Comparison of ENCODE assay signal across 38 mouse cellular contexts in the genomic region with DNA sequence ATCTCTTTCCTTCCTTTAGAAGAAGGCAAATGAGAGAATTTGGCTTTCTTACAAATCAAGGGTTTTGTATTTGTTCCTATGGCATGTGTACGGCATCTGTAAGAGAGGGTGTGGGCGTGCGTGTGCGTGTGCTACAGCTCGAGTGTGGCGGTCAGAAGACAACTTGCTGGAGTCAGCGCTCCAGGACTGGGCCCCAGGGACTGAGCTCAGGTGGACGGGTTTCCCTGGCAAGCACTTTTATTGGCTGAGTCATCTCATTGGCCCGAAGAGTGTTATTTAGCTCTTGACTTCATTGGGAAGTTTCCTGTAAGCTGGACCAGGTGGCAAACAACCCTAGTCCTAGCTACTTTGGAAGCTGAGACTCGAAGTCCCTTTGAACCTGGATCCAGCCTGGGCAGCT. TPM values are rescaled to one million over a fixed set of nuclear protein-coding genes. Genes with fewer than 3 reads are reported as not detected.
A peak's percentile ranks its signal among the peaks of the same experiment; 100 is the strongest.
DNase-seq lines count a peak whose midpoint lies in the region; ATAC-seq and TF ChIP-seq lines count a peak whose summit lies in the region.
"Had no signal": no experiment of that assay in that cellular context is flagged by ENCODE, and none has a peak within 500 bp of the region (broad histone marks: within the 10 kb centered on the region; RNA-seq: fewer than 3 reads in every experiment).

No protein-coding gene starts in this region.

- H3K4me2 ChIP-seq in limb, embryonic 14.5 days (replicated peaks; ENCODE audit: low read depth, low read length, severe bottlenecking), result peak overlapping the region; percentile 29
- H3K4me2 ChIP-seq: embryonic facial prominence, embryonic 13.5 days; forebrain, embryonic 12.5 days; heart, embryonic 12.5 days; hindbrain, embryonic 13.5 days; liver, embryonic 15.5 days; lung, embryonic 14.5 days; midbrain, embryonic 13.5 days; neural tube, embryonic 15.5 days; stomach, embryonic 15.5 days had no signal

- H3K36me3 ChIP-seq in limb, embryonic 14.5 days (ENCODE audit: control insufficient read depth, insufficient read depth, low read length), result no peaks in the 10 kb centered on the region
- H3K36me3 ChIP-seq: embryonic facial prominence, embryonic 13.5 days; forebrain, embryonic 12.5 days; heart, embryonic 12.5 days; hindbrain, embryonic 13.5 days; liver, embryonic 15.5 days; midbrain, embryonic 13.5 days; neural tube, embryonic 15.5 days; stomach, embryonic 15.5 days had no signal

- intact Hi-C loops in gastrocnemius, adult 2 months (cut with DNase I), result no loop called here
- intact Hi-C loops in gastrocnemius, postnatal 14 days (cut with DNase I; ENCODE audit: low total_unique reads), result no loop called here
- intact Hi-C loops in left cerebral cortex, adult 2 months (cut with DNase I), result no loop called here
- intact Hi-C loops in left cerebral cortex, postnatal 4 days (cut with DNase I), result no loop called here

- DNase-seq in gastrocnemius, adult 2 months, result no peak
- no peak for DNase-seq in gastrocnemius, postnatal 14 days
- DNase-seq in urinary bladder, postnatal 14 days (ENCODE audit: low spot score), result peak; percentile 38
- DNase-seq in urinary bladder, adult 18-20 months (ENCODE audit: low spot score in 2 of 2), result no peak
- DNase-seq in limb, embryonic 14.5 days (ENCODE audit: low spot score), result peak; percentile 77
- no peak for DNase-seq in left cerebral cortex, adult 2 months (ENCODE audit: extremely low spot score in 1 of 2, low spot score in 2 of 2)
- no peak for DNase-seq in left cerebral cortex, postnatal 4 days
- no peak for DNase-seq in thymus, postnatal 36 days
- DNase-seq: adrenal gland, adult 8-10 months; cerebellum, adult 9-10 months; heart, postnatal 4 days; kidney, adult 8-10 months; kidney, postnatal 4 days; layer of hippocampus, postnatal 36 days; lung, embryonic 14.5 days; retina, postnatal 1 day; right cerebral cortex, postnatal 14 days had no signal

- H3K4me1 ChIP-seq in limb, embryonic 14.5 days (ENCODE audit: control insufficient read depth, insufficient read depth, low read length), result peaks cover 16% of the 10 kb centered on the region
- H3K4me1 ChIP-seq: embryonic facial prominence, embryonic 13.5 days; forebrain, embryonic 12.5 days; hindbrain, embryonic 13.5 days; liver, embryonic 15.5 days; megakaryocyte, embryonic 14.5 days; midbrain, embryonic 13.5 days; neural tube, embryonic 15.5 days; stomach, embryonic 15.5 days had no signal

- H3K27ac ChIP-seq in gastrocnemius, adult 2 months, result peak overlapping the region; percentile 46; the same call in 1 of the 2 replicates
- H3K27ac ChIP-seq in limb, embryonic 14.5 days (replicated peaks; ENCODE audit: low read depth, low read length), result peak overlapping the region; percentile 62; the same call in 1 of the 2 replicates
- H3K27ac ChIP-seq in left cerebral cortex, adult 2 months, result no peak overlapping the region
- H3K27ac ChIP-seq: embryonic facial prominence, embryonic 13.5 days; forebrain, embryonic 12.5 days; heart, adult 2 months; hindbrain, embryonic 13.5 days; kidney, postnatal 0 days; liver, embryonic 15.5 days; midbrain, embryonic 13.5 days; neural tube, embryonic 15.5 days; stomach, embryonic 15.5 days had no signal

- H3K9me3 ChIP-seq in limb, embryonic 14.5 days (ENCODE audit: control insufficient read depth, low read length), result no peaks in the 10 kb centered on the region
- H3K9me3 ChIP-seq: embryonic facial prominence, embryonic 13.5 days; forebrain, embryonic 12.5 days; heart, embryonic 12.5 days; hindbrain, embryonic 13.5 days; liver, embryonic 15.5 days; megakaryocyte, embryonic 14.5 days; midbrain, embryonic 13.5 days; neural tube, embryonic 15.5 days; stomach, embryonic 15.5 days had no signal

- peak overlapping the region; percentile 17; the same call in 1 of the 2 replicates for H3K4me3 ChIP-seq in gastrocnemius, adult 2 months
- H3K4me3 ChIP-seq in limb, embryonic 14.5 days (replicated peaks; ENCODE audit: low read length), result no peak overlapping the region
- H3K4me3 ChIP-seq in left cerebral cortex, adult 2 months, result no peak overlapping the region
- H3K4me3 ChIP-seq: embryonic facial prominence, embryonic 13.5 days; erythroblast, embryonic 14.5 days; forebrain, embryonic 12.5 days; heart, adult 2 months; heart, embryonic 12.5 days; hindbrain, embryonic 13.5 days; liver, embryonic 15.5 days; megakaryocyte, embryonic 14.5 days; midbrain, embryonic 13.5 days; neural tube, embryonic 15.5 days; stomach, embryonic 15.5 days had no signal

- no peak for TF ChIP-seq POLR2A in limb, embryonic 14.5 days (IDR thresholded peaks at IDR 0.05; ENCODE audit: borderline replicate concordance, extremely low read depth, insufficient read depth, insufficient read length)

- no peaks in the 10 kb centered on the region for H3K27me3 ChIP-seq in limb, embryonic 14.5 days (ENCODE audit: control insufficient read depth, insufficient read depth, low read length)
- H3K27me3 ChIP-seq: embryonic facial prominence, embryonic 13.5 days; forebrain, embryonic 12.5 days; heart, embryonic 12.5 days; hindbrain, embryonic 13.5 days; liver, embryonic 15.5 days; megakaryocyte, embryonic 14.5 days; midbrain, embryonic 13.5 days; neural tube, embryonic 15.5 days; stomach, embryonic 15.5 days had no signal

- no peak overlapping the region for H3K9ac ChIP-seq in limb, embryonic 14.5 days (ENCODE audit: low read depth, low read length, severe bottlenecking)
- H3K9ac ChIP-seq: embryonic facial prominence, embryonic 13.5 days; forebrain, embryonic 12.5 days; heart, embryonic 12.5 days; hindbrain, embryonic 13.5 days; liver, embryonic 15.5 days; lung, embryonic 14.5 days; midbrain, embryonic 13.5 days; neural tube, embryonic 15.5 days; stomach, embryonic 15.5 days had no signal

- 23% methylated on average over 10 of the region's 10 CpGs for WGBS in limb, embryonic 14.5 days

- ATAC-seq in limb, embryonic 14.5 days (ENCODE audit: low FRiP score, low read depth), result peak; percentile 74
- ATAC-seq: intestine, embryonic 16.5 days; midbrain, embryonic 13.5 days had no signal

- TF ChIP-seq CTCF in gastrocnemius, adult 2 months (IDR thresholded peaks at IDR 0.05), result no peak
- no peak for TF ChIP-seq CTCF in left cerebral cortex, adult 2 months (IDR thresholded peaks at IDR 0.05)

RNA-seq across cellular contexts. Expression of a gene that starts 7.7 kb away (rescaled TPM):
- total RNA-seq in gastrocnemius, adult 2 months (2021), result not detected
- total RNA-seq in gastrocnemius, postnatal 14 days (2021), result not detected
- 0.23 TPM in 2 replicates for polyA plus RNA-seq in limb, embryonic 14.5 days (2012; rRNA removed)
- 0.19 and 0.50 TPM in 2 replicates for polyA plus RNA-seq in limb, embryonic 14.5 days (2014; fragmentation: Nextera tagmentation; extraction: Ambion mirVana)
- total RNA-seq in left cerebral cortex, adult 2 months (2021), result not detected
- total RNA-seq in left cerebral cortex, postnatal 4 days (2021), result under 1 TPM; 0.18 to 0.58 TPM
- total RNA-seq: adrenal gland, adult 8-10 months; adrenal gland, postnatal 4 days; common myeloid progenitor, adult 5-6 weeks; gastrocnemius, postnatal 4 days; heart, adult 2 months; heart, postnatal 4 days; layer of hippocampus, postnatal 36 days; left cerebral cortex, postnatal 10 days; liver, adult 2 months; monocyte, adult 5-6 weeks had no signal
- polyA plus RNA-seq: erythroblast, embryonic 14.5 days; forebrain, embryonic 12.5 days; heart, adult 2 months; heart, embryonic 12.5 days; heart, postnatal 0 days; intestine, embryonic 16.5 days; kidney, postnatal 0 days; liver, adult 2 months; liver, embryonic 15.5 days; lung, embryonic 14.5 days had no signal

RNA-seq across cellular contexts. Expression of a gene that starts 40.3 kb away (rescaled TPM):
- 10 to 100 TPM; 24.3 to 35.4 TPM for total RNA-seq in gastrocnemius, adult 2 months (2021)
- total RNA-seq in gastrocnemius, postnatal 14 days (2021), result 100 to 1,000 TPM in 1 of 2 experiments, 10 to 100 TPM in 1; 92.6 to 115 TPM
- polyA plus RNA-seq in limb, embryonic 14.5 days (2012; rRNA removed), result 19.3 and 33.5 TPM in 2 replicates
- polyA plus RNA-seq in limb, embryonic 14.5 days (2014; fragmentation: Nextera tagmentation; extraction: Ambion mirVana), result 35.6 and 47.3 TPM in 2 replicates
- under 1 TPM; 0.33 to 0.63 TPM for total RNA-seq in left cerebral cortex, adult 2 months (2021)
- 1 to 10 TPM; 1.5 to 2.1 TPM for total RNA-seq in left cerebral cortex, postnatal 4 days (2021)
- total RNA-seq: common myeloid progenitor, adult 5-6 weeks; layer of hippocampus, postnatal 36 days; monocyte, adult 5-6 weeks had no signal
- polyA plus RNA-seq: erythroblast, embryonic 14.5 days; liver, adult 2 months had no signal

RNA-seq across cellular contexts. Expression of a gene that starts 47.4 kb away (rescaled TPM):
- under 1 TPM in 1 of 2 experiments, not detected in 1; 0.99 TPM for total RNA-seq in gastrocnemius, adult 2 months (2021)
- total RNA-seq in gastrocnemius, postnatal 14 days (2021), result 1 to 10 TPM in 1 of 2 experiments, under 1 TPM in 1; 1.00 to 2.4 TPM
- polyA plus RNA-seq in limb, embryonic 14.5 days (2012; rRNA removed), result 28.4 and 43.3 TPM in 2 replicates
- polyA plus RNA-seq in limb, embryonic 14.5 days (2014; fragmentation: Nextera tagmentation; extraction: Ambion mirVana), result 18.2 and 27.2 TPM in 2 replicates
- 10 to 100 TPM; 80.3 to 80.6 TPM for total RNA-seq in left cerebral cortex, adult 2 months (2021)
- 100 to 1,000 TPM; 392 to 432 TPM for total RNA-seq in left cerebral cortex, postnatal 4 days (2021)
- total RNA-seq: common myeloid progenitor, adult 5-6 weeks; heart, adult 2 months; liver, adult 2 months; monocyte, adult 5-6 weeks had no signal
- polyA plus RNA-seq: erythroblast, embryonic 14.5 days; liver, adult 2 months; small intestine, adult 2 months had no signal

RNA-seq across cellular contexts. Expression of a gene that starts 56.3 kb away (rescaled TPM):
- 1 to 10 TPM; 1.8 to 2.0 TPM for total RNA-seq in gastrocnemius, adult 2 months (2021)
- total RNA-seq in gastrocnemius, postnatal 14 days (2021), result 1 to 10 TPM; 1.4 to 1.8 TPM
- polyA plus RNA-seq in limb, embryonic 14.5 days (2012; rRNA removed), result 7.2 TPM in 2 replicates
- polyA plus RNA-seq in limb, embryonic 14.5 days (2014; fragmentation: Nextera tagmentation; extraction: Ambion mirVana), result 3.5 and 5.9 TPM in 2 replicates
- 1 to 10 TPM; 1.3 to 1.9 TPM for total RNA-seq in left cerebral cortex, adult 2 months (2021)
- 1 to 10 TPM; 2.1 to 3.1 TPM for total RNA-seq in left cerebral cortex, postnatal 4 days (2021)
- polyA plus RNA-seq: erythroblast, embryonic 14.5 days had no signal

Comparison
In these comparisons a context has a peak if more than half of its experiments do, and no peak if none do; other contexts are left out.
1. DNase-seq: peak in urinary bladder, postnatal 14 days (single experiment) and limb, embryonic 14.5 days (single experiment); none in gastrocnemius, adult 2 months (single experiment), gastrocnemius, postnatal 14 days (single experiment), urinary bladder, adult 18-20 months (0 of 2), left cerebral cortex, adult 2 months (0 of 2), left cerebral cortex, postnatal 4 days (single experiment) and thymus, postnatal 36 days (0 of 2).
2. RNA of a gene that starts 40.3 kb away (total RNA-seq): 92.6 to 115 TPM in gastrocnemius, postnatal 14 days and 24.3 to 35.4 TPM in gastrocnemius, adult 2 months; 1.5 to 2.1 TPM in left cerebral cortex, postnatal 4 days and 0.33 to 0.63 TPM in left cerebral cortex, adult 2 months; every median in the first group is over 4 times any median in the second.
3. RNA of a gene that starts 47.4 kb away (total RNA-seq): 392 to 432 TPM in left cerebral cortex, postnatal 4 days and 80.3 to 80.6 TPM in left cerebral cortex, adult 2 months; 1.00 to 2.4 TPM in gastrocnemius, postnatal 14 days and 0.99 TPM in gastrocnemius, adult 2 months; every median in the first group is over 10 times any median in the second.